Mouse (Mus musculus): ENCODE measurements around the gene Anapc11. TPM values are rescaled to one million over a fixed set of nuclear protein-coding genes. Genes with fewer than 3 reads are reported as not detected.

Anapc11 gene
- polyA plus RNA-seq, 1 experiment from 2014 or later: 208 TPM

GRCm38 (mm10) chr11:120578024-120578693 lies 20.1 kb upstream of the Anapc11 start:
- H3K27ac ChIP-seq (ENCODE audit: low read depth, low read length): peak overlapping the region; percentile 20; the same call in 1 of the 2 replicates
- ATAC-seq (replicated peaks; ENCODE audit: low FRiP score): no peak
- H3K9me3 ChIP-seq (ENCODE audit: control insufficient read depth, low read length): no peaks in the 10 kb centered on the region
- no peak for DNase-seq (ENCODE audit: low spot score)
- H3K9ac ChIP-seq (ENCODE audit: low read depth, low read length): no peak overlapping the region
- peaks cover 29% of the 10 kb centered on the region for H3K36me3 ChIP-seq (ENCODE audit: control insufficient read depth, insufficient read depth, low read length)
- H3K4me3 ChIP-seq (ENCODE audit: low read depth, low read length): no peak overlapping the region
- H3K4me1 ChIP-seq (replicated peaks; ENCODE audit: control insufficient read depth, insufficient read depth, low read length): peaks cover 40% of the 10 kb centered on the region
- no peaks in the 10 kb centered on the region for H3K27me3 ChIP-seq (replicated peaks; ENCODE audit: control insufficient read depth, insufficient read depth, low read length)
- no peak overlapping the region for H3K4me2 ChIP-seq
- 86% methylated on average over 10 of the region's 10 CpGs for WGBS

GRCm38 (mm10) chr11:120578694-120579243 lies 19.5 kb upstream of the Anapc11 start:
- Histone ChIP-seq H3K36me3 (ENCODE audit: control insufficient read depth, insufficient read depth, low read length) (peaks cover 31% of the 10 kb centered on the region), H3K27me3 (replicated peaks; ENCODE audit: control insufficient read depth, insufficient read depth, low read length) (no peaks in the 10 kb centered on the region), H3K4me3 (ENCODE audit: low read depth, low read length) (no peak overlapping the region; the same call in 1 of the 2 replicates), H3K9me3 (ENCODE audit: control insufficient read depth, low read length) (peaks cover 1% of the 10 kb centered on the region), H3K9ac (ENCODE audit: low read depth, low read length) (no peak overlapping the region), H3K4me2 (no peak overlapping the region), H3K27ac (ENCODE audit: low read depth, low read length) (no peak overlapping the region; the same call in 1 of the 2 replicates), H3K4me1 (replicated peaks; ENCODE audit: control insufficient read depth, insufficient read depth, low read length) (peaks cover 40% of the 10 kb centered on the region)
- ATAC-seq (replicated peaks; ENCODE audit: low FRiP score) (no peak), DNase-seq (ENCODE audit: low spot score) (no peak)
- WGBS: 75% methylated on average over 11 of the region's 11 CpGs

DNA sequence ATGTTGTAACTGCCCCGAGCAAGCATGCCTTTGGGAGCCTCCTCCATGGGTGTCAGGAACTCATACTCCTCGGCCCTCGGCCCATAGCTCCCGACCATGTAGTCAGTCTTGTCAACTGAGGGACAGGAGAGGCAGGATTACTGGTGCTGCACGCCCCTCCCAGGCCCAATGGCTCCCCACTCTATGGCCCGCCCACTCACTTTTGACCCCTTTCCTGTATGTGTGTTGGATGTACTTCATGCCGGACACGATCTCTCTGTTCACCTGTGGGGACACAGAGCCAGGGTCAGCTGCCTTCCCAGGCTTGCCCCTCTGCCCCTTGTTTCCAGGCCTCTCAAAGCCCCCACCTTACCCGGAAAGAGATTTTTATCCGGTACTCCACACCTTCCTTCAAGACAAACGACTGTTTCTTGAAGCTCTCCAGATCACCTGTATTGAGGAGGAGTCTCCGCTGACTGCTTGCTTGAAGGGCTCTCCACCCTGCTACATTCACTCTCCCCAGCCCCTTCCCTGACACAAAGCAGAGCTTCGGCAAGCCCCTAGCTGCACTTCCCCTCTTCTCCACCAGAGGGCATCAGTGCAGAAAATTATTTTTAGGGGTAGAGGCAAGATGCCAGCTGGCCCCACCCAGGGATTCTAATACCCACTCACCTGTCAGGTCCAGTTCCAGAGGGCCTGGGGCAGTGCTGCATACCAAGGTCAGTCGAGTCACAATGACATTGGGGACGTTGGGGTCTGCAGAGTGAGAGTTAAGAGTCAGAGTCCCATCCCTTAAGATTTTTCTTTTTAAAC lies 18.7 kb upstream of the Anapc11 start:
- 59% methylated on average over 15 of the region's 15 CpGs for WGBS
- no peaks in the 10 kb centered on the region for H3K27me3 ChIP-seq (replicated peaks; ENCODE audit: control insufficient read depth, insufficient read depth, low read length)

DNA sequence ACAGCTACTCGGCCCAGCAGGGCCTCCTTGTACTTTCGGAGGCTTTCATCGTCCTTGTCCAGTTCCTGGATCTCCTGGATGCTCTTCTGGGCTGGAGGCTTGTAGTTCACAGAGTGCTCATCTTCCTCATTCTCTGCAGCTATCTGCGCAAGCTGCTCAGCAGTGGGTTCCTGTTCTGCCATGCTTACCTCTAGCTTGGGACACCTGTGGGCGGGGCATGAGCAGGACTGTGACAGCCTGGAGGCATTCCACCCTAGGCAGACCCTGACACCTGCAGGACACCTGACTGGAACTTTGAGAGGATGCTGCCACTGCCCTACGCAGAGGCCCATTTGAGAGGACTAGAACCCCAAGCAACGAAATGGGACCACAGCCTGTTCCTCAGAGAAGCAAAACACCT lies 18.0 kb upstream of the Anapc11 start:
- H3K36me3 ChIP-seq (ENCODE audit: control insufficient read depth, insufficient read depth, low read length): peaks cover 40% of the 10 kb centered on the region
- peak overlapping the region; percentile 94 for H3K4me2 ChIP-seq

More for the DNA sequence above, 18.7 kb upstream of the Anapc11 start:
- no peak overlapping the region; the same call in 1 of the 2 replicates for H3K27ac ChIP-seq (ENCODE audit: low read depth, low read length)
- peaks cover 35% of the 10 kb centered on the region for H3K4me1 ChIP-seq (replicated peaks; ENCODE audit: control insufficient read depth, insufficient read depth, low read length)
- H3K9ac ChIP-seq (ENCODE audit: low read depth, low read length): peak overlapping the region; percentile 96
- DNase-seq (ENCODE audit: low spot score) (peak; percentile 84), ATAC-seq (replicated peaks; ENCODE audit: low FRiP score) (no peak)
- H3K9me3 ChIP-seq (ENCODE audit: control insufficient read depth, low read length): peaks cover 4% of the 10 kb centered on the region
- peak overlapping the region; percentile 94 for H3K4me2 ChIP-seq
- peaks cover 36% of the 10 kb centered on the region for H3K36me3 ChIP-seq (ENCODE audit: control insufficient read depth, insufficient read depth, low read length)
- peak overlapping the region; percentile 98 for H3K4me3 ChIP-seq (ENCODE audit: low read depth, low read length)

DNA sequence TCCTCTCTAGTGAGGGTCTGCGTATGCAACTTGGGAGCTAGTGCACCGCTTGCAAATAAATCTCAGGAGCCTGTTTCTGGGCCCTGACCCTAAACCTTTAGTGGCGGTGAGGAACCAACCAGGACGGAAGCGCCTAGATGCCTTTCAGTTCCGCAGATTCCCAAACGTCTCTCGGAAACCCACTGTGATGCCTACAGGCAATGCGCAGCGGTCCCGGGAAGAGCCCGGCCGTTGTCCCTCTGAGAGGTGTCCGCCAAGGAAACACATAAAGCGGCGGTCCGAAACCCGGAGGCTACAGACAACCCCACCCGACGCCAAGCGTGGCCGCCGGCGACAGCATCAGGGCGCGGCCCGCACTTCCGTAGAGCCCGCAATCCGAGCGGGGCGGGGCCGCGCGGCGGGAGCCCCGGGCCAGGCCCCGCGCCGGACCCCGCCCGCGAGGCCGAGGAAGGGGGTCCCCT lies 17.3 kb upstream of the Anapc11 start:
- DNase-seq (ENCODE audit: low spot score) (peak; percentile 52), ATAC-seq (replicated peaks; ENCODE audit: low FRiP score) (peak; percentile 59; the same call in 1 of the 2 replicates)
- WGBS: 0% methylated on average over 38 of the region's 44 CpGs
- Histone ChIP-seq H3K27ac (ENCODE audit: low read depth, low read length) (peak overlapping the region; percentile 95), H3K27me3 (replicated peaks; ENCODE audit: control insufficient read depth, insufficient read depth, low read length) (no peaks in the 10 kb centered on the region), H3K4me2 (peak overlapping the region; percentile 94), H3K4me1 (replicated peaks; ENCODE audit: control insufficient read depth, insufficient read depth, low read length) (peaks cover 29% of the 10 kb centered on the region), H3K9me3 (ENCODE audit: control insufficient read depth, low read length) (peaks cover 4% of the 10 kb centered on the region), H3K9ac (ENCODE audit: low read depth, low read length) (peak overlapping the region; percentile 96), H3K4me3 (ENCODE audit: low read depth, low read length) (peak overlapping the region; percentile 98), H3K36me3 (ENCODE audit: control insufficient read depth, insufficient read depth, low read length) (peaks cover 46% of the 10 kb centered on the region)

More for the DNA sequence above, 18.0 kb upstream of the Anapc11 start:
- peak overlapping the region; percentile 98 for H3K4me3 ChIP-seq (ENCODE audit: low read depth, low read length)
- peak overlapping the region; percentile 96 for H3K9ac ChIP-seq (ENCODE audit: low read depth, low read length)
- H3K9me3 ChIP-seq (ENCODE audit: control insufficient read depth, low read length): peaks cover 4% of the 10 kb centered on the region
- DNase-seq (ENCODE audit: low spot score) (no peak), ATAC-seq (replicated peaks; ENCODE audit: low FRiP score) (no peak)
- 49% methylated on average over 7 of the region's 7 CpGs for WGBS
- H3K4me1 ChIP-seq (replicated peaks; ENCODE audit: control insufficient read depth, insufficient read depth, low read length): peaks cover 29% of the 10 kb centered on the region
- H3K27me3 ChIP-seq (replicated peaks; ENCODE audit: control insufficient read depth, insufficient read depth, low read length): no peaks in the 10 kb centered on the region
- peak overlapping the region; percentile 95 for H3K27ac ChIP-seq (ENCODE audit: low read depth, low read length)

- Histone ChIP-seq H3K27ac (ENCODE audit: low read depth, low read length) (peak within 1 kb of the TSS; percentile 95), H3K27me3 (replicated peaks; ENCODE audit: control insufficient read depth, insufficient read depth, low read length) (no peaks in the 10 kb centered on the region), H3K4me2 (peak within 1 kb of the TSS; percentile 94), H3K4me3 (ENCODE audit: low read depth, low read length) (peak within 1 kb of the TSS; percentile 98), H3K9ac (ENCODE audit: low read depth, low read length) (peak within 1 kb of the TSS; percentile 96), H3K9me3 (ENCODE audit: control insufficient read depth, low read length) (peaks cover 4% of the 10 kb centered on the region), H3K4me1 (replicated peaks; ENCODE audit: control insufficient read depth, insufficient read depth, low read length) (peaks cover 29% of the 10 kb centered on the region), H3K36me3 (ENCODE audit: control insufficient read depth, insufficient read depth, low read length) (peaks cover 54% of the 10 kb centered on the region)
- WGBS: 3% methylated on average over 75 of the region's 75 CpGs
- peak; percentile 60 for ATAC-seq (replicated peaks; ENCODE audit: low FRiP score)
- DNase-seq (ENCODE audit: low spot score): peak; percentile 87
Measured at GRCm38 (mm10) chr11:120581490-120582267, 16.5 kb upstream of the Anapc11 start, which contains the start of gene Arhgdia. Gene Arhgdia, minus strand, starts transcription at chr11:120581624.

GRCm38 (mm10) chr11:120582268-120582981 lies 15.8 kb upstream of the Anapc11 start:
- Histone ChIP-seq H3K27ac (ENCODE audit: low read depth, low read length) (peak overlapping the region; percentile 95), H3K27me3 (replicated peaks; ENCODE audit: control insufficient read depth, insufficient read depth, low read length) (no peaks in the 10 kb centered on the region), H3K4me2 (peak overlapping the region; percentile 94), H3K4me1 (replicated peaks; ENCODE audit: control insufficient read depth, insufficient read depth, low read length) (peaks cover 25% of the 10 kb centered on the region), H3K9me3 (ENCODE audit: control insufficient read depth, low read length) (peaks cover 4% of the 10 kb centered on the region), H3K4me3 (ENCODE audit: low read depth, low read length) (peak overlapping the region; percentile 98), H3K36me3 (ENCODE audit: control insufficient read depth, insufficient read depth, low read length) (peaks cover 56% of the 10 kb centered on the region), H3K9ac (ENCODE audit: low read depth, low read length) (peak overlapping the region; percentile 96)
- DNase-seq (ENCODE audit: low spot score) (no peak), ATAC-seq (replicated peaks; ENCODE audit: low FRiP score) (no peak)
- 66% methylated on average over 8 of the region's 8 CpGs for WGBS

All from liver, embryonic 11.5 days (tissue).